Mouse (Mus musculus): ENCODE measurements at regions not wholly inside any gene's neighbourhood (a gene's known extent, or its start where the extent isn't known, plus 50 kb on each side); places are given as distances from the start of the nearest gene placed in this dataset.
"Not testable (repeated sequence)": the region's sequence is repeated elsewhere in the genome, so short reads cannot be mapped to it uniquely, and the experiment has no call there.

DNA sequence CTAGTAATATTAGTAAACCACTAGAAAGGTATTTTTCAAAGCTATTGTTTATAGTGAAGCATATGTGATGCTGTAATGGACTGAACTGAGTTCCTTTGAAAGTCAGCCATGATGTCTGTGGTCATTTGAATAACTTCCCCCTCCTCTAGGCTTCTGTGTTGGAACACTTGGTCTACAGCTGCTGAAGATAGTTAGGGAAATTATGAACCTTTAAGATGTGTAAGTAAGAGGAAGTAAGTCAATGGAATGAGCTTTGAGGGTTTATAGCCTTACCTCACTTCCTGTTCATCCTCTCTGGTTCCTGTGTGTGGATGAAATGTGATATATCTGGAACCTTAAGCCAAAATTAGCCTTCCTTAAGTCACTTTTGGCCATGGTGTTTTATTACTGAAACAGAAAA, 145.7 kb upstream of the Tmem229a start:
- ATAC-seq: no peak
- no peaks in the 10 kb centered on the region for H3K27me3 ChIP-seq (replicated peaks; ENCODE audit: insufficient read depth, low read length)
- no peak overlapping the region for H3K9ac ChIP-seq (replicated peaks; ENCODE audit: low read depth)
- H3K36me3 ChIP-seq (ENCODE audit: insufficient read depth, low read length): no peaks in the 10 kb centered on the region
- no peak for DNase-seq (ENCODE audit: low spot score)
- TF ChIP-seq CTCF (IDR thresholded peaks at IDR 0.05) (no peak), EP300 (IDR thresholded peaks at IDR 0.05) (no peak)
- no peak overlapping the region for H3K4me2 ChIP-seq (replicated peaks; ENCODE audit: low read depth, low read length)
- H3K4me1 ChIP-seq (ENCODE audit: insufficient read depth, low read depth, low read length): no peaks in the 10 kb centered on the region
- no peak overlapping the region for H3K4me3 ChIP-seq (ENCODE audit: low read depth, low read length)
- no peak overlapping the region for H3K27ac ChIP-seq (ENCODE audit: low read length)
- no peaks in the 10 kb centered on the region for H3K9me3 ChIP-seq (ENCODE audit: low read length)

DNA sequence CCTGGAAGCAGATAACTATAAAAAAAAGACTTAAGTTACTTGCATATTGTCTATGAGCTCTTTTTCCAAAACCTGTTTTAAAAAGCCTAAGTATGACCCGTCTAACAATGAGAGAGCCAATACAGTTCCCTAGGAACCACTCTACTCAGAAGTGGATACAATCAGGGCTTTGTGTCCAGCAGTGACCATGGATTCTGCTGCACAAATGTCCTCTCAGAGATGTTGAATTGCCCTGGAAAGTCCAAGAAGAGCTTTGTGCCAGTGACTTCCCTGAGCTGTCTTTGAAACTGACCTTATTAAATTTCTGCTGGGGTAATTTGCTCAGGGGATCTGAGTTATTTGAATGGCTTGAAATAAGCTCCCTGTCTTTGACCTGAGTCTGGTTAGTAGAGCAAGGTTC, 131.1 kb upstream of the Tmem229a start:
- H3K4me2 ChIP-seq (replicated peaks; ENCODE audit: low read depth, low read length): no peak overlapping the region
- H3K9me3 ChIP-seq (ENCODE audit: low read length): no peaks in the 10 kb centered on the region
- no peak overlapping the region for H3K9ac ChIP-seq (replicated peaks; ENCODE audit: low read depth)
- H3K36me3 ChIP-seq (ENCODE audit: insufficient read depth, low read length): no peaks in the 10 kb centered on the region
- 56% methylated on average over 1 of the region's 1 CpGs for WGBS
- no peaks in the 10 kb centered on the region for H3K27me3 ChIP-seq (replicated peaks; ENCODE audit: insufficient read depth, low read length)
- H3K4me1 ChIP-seq (ENCODE audit: insufficient read depth, low read depth, low read length): no peaks in the 10 kb centered on the region
- H3K4me3 ChIP-seq (ENCODE audit: low read depth, low read length): no peak overlapping the region
- TF ChIP-seq EP300 (IDR thresholded peaks at IDR 0.05) (no peak), CTCF (IDR thresholded peaks at IDR 0.05) (no peak)
- ATAC-seq (no peak), DNase-seq (ENCODE audit: low spot score) (no peak)
- H3K27ac ChIP-seq (ENCODE audit: low read length): no peak overlapping the region

DNA sequence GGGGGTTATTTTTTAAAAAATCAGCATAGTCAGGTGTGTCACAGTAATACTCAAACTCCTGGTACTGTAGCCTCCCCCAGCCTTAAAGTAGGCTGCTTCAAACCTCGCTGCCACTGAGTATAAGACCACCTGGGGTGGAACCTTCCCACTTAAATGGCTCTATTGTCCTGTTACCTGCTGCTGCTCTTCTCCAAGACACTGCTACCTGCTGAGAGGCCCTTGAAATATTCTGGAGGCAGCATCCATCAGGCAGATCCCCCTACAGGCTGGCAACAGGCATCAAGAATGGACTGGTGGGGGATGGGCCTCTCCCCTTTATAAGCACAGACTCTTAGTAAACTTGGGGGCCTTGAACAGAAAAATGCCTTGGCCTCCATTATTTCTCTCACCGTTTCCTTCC, 129.8 kb upstream of the Tmem229a start:
- Histone ChIP-seq H3K4me3 (ENCODE audit: low read depth, low read length) (no peak overlapping the region), H3K4me2 (replicated peaks; ENCODE audit: low read depth, low read length) (no peak overlapping the region), H3K4me1 (ENCODE audit: insufficient read depth, low read depth, low read length) (no peaks in the 10 kb centered on the region), H3K27ac (ENCODE audit: low read length) (no peak overlapping the region), H3K9me3 (ENCODE audit: low read length) (no peaks in the 10 kb centered on the region), H3K36me3 (ENCODE audit: insufficient read depth, low read length) (no peaks in the 10 kb centered on the region), H3K9ac (replicated peaks; ENCODE audit: low read depth) (no peak overlapping the region), H3K27me3 (replicated peaks; ENCODE audit: insufficient read depth, low read length) (no peaks in the 10 kb centered on the region)
- no peak for DNase-seq (ENCODE audit: low spot score)
- ATAC-seq: no peak
- TF ChIP-seq CTCF (IDR thresholded peaks at IDR 0.05): no peak
- no peak for TF ChIP-seq EP300 (IDR thresholded peaks at IDR 0.05)
- 81% methylated on average over 2 of the region's 2 CpGs for WGBS

DNA sequence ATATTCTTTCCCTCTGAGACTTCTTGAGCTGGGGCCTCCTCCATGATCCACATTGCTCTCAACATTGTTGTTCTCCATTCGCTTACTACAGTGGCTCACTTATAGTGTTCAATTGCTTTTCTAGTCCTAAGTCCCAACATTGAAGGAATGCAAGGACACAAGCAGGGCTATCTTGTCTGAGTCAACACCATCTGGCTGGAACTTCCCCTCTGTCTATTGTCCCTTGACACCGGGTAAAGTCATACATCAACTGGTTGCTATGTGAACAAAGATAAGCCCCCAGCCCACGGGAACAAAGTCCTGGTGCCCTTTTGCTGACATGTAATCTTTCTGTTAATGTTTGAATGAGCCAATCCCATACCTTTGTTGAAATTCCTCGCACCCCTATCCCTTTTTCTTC, 129.2 kb upstream of the Tmem229a start:
- not testable (repeated sequence) for ATAC-seq; H3K4me3 ChIP-seq (ENCODE audit: low read depth, low read length); H3K4me1 ChIP-seq (ENCODE audit: insufficient read depth, low read depth, low read length); H3K36me3 ChIP-seq (ENCODE audit: insufficient read depth, low read length); DNase-seq (ENCODE audit: low spot score); H3K27ac ChIP-seq (ENCODE audit: low read length); H3K9me3 ChIP-seq (ENCODE audit: low read length); H3K4me2 ChIP-seq (replicated peaks; ENCODE audit: low read depth, low read length); H3K9ac ChIP-seq (replicated peaks; ENCODE audit: low read depth); H3K27me3 ChIP-seq (replicated peaks; ENCODE audit: insufficient read depth, low read length)
- 33% methylated on average over 4 of the region's 4 CpGs for WGBS

DNA sequence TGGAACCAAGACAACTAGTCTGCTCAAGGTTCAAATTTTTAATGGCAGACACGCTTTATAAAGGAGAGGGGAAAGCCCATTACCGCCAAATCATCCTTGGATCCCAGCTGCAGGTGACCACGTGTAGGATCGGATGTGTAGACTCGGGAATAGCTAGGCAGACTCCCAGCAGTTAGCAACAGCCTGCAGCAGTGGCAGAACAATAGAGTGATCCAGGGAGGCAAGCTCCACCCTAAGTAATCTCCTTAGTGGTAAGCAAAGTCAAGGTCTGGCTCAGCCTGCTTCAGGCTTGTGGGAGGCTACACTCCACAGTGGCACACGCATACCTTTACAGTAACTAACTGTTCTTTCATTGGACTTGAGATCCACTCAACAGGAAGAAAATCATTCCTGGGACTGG, 109.8 kb upstream of the Tmem229a start:
- H3K9ac ChIP-seq (replicated peaks; ENCODE audit: low read depth): no peak overlapping the region
- no peaks in the 10 kb centered on the region for H3K4me1 ChIP-seq (ENCODE audit: insufficient read depth, low read depth, low read length)
- H3K27ac ChIP-seq (ENCODE audit: low read length): no peak overlapping the region
- ATAC-seq (no peak), DNase-seq (ENCODE audit: low spot score) (no peak)
- no peaks in the 10 kb centered on the region for H3K27me3 ChIP-seq (replicated peaks; ENCODE audit: insufficient read depth, low read length)
- H3K4me2 ChIP-seq (replicated peaks; ENCODE audit: low read depth, low read length): no peak overlapping the region
- WGBS: 52% methylated on average over 6 of the region's 6 CpGs
- TF ChIP-seq CTCF (IDR thresholded peaks at IDR 0.05): no peak
- no peak for TF ChIP-seq EP300 (IDR thresholded peaks at IDR 0.05)
- H3K9me3 ChIP-seq (ENCODE audit: low read length): no peaks in the 10 kb centered on the region
- no peaks in the 10 kb centered on the region for H3K36me3 ChIP-seq (ENCODE audit: insufficient read depth, low read length)
- H3K4me3 ChIP-seq (ENCODE audit: low read depth, low read length): no peak overlapping the region

DNA sequence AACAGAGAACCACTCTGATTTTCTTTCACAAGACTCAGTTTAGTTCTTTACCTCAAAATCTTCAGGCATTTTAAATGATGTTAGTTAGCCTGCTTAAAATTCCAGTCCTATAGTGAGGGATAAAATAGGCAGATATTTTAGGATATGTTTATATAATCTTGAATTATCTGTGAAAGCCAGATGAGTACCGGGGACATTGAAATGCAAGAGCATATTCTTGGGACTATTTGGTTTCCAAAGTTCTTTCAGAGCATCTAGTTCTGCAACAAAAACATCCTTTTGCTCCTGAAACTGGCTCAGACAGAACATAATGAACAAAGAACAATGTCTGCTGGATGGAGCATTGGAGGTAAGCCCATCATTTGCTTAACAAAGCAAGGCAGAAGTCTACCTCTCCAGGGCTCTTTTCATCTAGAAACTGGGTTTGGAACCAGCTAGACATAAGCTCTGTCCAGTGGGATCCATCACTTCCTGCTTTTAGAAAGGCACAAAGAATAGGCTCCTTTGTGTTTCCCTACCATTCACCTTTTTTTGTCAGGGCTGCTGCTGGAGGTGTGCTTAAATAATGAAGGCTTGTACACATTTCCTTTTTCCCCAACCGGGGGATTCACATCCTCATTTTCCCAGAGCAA, 76.9 kb upstream of the Tmem229a start:
- Histone ChIP-seq H3K9me3 (ENCODE audit: low read length) (no peaks in the 10 kb centered on the region), H3K4me1 (ENCODE audit: insufficient read depth, low read depth, low read length) (no peaks in the 10 kb centered on the region), H3K4me3 (ENCODE audit: low read depth, low read length) (no peak overlapping the region), H3K27me3 (replicated peaks; ENCODE audit: insufficient read depth, low read length) (no peaks in the 10 kb centered on the region), H3K4me2 (replicated peaks; ENCODE audit: low read depth, low read length) (no peak overlapping the region), H3K9ac (replicated peaks; ENCODE audit: low read depth) (no peak overlapping the region), H3K27ac (ENCODE audit: low read length) (no peak overlapping the region), H3K36me3 (ENCODE audit: insufficient read depth, low read length) (no peaks in the 10 kb centered on the region)
- DNase-seq (ENCODE audit: low spot score) (no peak), ATAC-seq (no peak)
- TF ChIP-seq EP300 (IDR thresholded peaks at IDR 0.05): no peak
- TF ChIP-seq CTCF (IDR thresholded peaks at IDR 0.05): no peak
- 52% methylated on average over 2 of the region's 2 CpGs for WGBS

DNA sequence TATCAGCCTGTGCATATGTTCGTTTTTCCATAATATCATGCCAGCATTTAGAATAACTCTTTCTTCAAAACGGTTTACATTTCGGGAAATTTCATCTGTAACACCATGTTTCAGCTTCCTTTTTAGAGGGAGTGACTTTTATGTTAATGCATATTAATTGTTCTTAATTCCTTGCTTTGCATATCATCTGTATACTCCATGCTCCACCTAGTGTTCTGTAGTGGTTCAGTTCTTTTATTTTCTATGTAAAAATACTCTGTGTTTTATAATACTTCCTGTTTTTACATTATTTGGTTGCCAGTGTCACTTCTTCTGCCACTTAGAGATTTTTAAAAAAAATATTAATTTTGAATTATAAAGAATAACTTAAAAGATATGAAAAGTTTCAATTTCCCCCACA, 70.9 kb upstream of the Tmem229a start:
- Histone ChIP-seq H3K9ac (replicated peaks; ENCODE audit: low read depth) (no peak overlapping the region), H3K36me3 (ENCODE audit: insufficient read depth, low read length) (no peaks in the 10 kb centered on the region), H3K9me3 (ENCODE audit: low read length) (no peaks in the 10 kb centered on the region), H3K4me1 (ENCODE audit: insufficient read depth, low read depth, low read length) (no peaks in the 10 kb centered on the region), H3K4me2 (replicated peaks; ENCODE audit: low read depth, low read length) (no peak overlapping the region), H3K4me3 (ENCODE audit: low read depth, low read length) (no peak overlapping the region), H3K27ac (ENCODE audit: low read length) (no peak overlapping the region), H3K27me3 (replicated peaks; ENCODE audit: insufficient read depth, low read length) (no peaks in the 10 kb centered on the region)
- TF ChIP-seq EP300 (IDR thresholded peaks at IDR 0.05): no peak
- no peak for TF ChIP-seq CTCF (IDR thresholded peaks at IDR 0.05)
- ATAC-seq (no peak), DNase-seq (ENCODE audit: low spot score) (no peak)
- WGBS: 77% methylated on average over 3 of the region's 3 CpGs
